Mouse (Mus musculus) brown adipose tissue, adult 24 weeks (tissue): ENCODE measurements at regions not wholly inside any gene's neighbourhood (a gene's known extent, or its start where the extent isn't known, plus 50 kb on each side); places are given as distances from the start of the nearest gene placed in this dataset.

Experiments used
- H3K27ac ChIP-seq: fragments of 200-500 bp; replicated peaks from 2 replicates; pipeline ENCODE4 v1.5.1; 2012; ENCODE audit warnings: low read depth, mild to moderate bottlenecking, low read length
- H3K4me1 ChIP-seq: fragments of 200-500 bp; 2 replicates; pipeline ENCODE4 v1.6.1; 2012; ENCODE audit warnings: low read length, mixed read lengths; ENCODE audit not compliant: control insufficient read depth, insufficient read depth, insufficient read length
- H3K4me3 ChIP-seq: fragments of 200-500 bp; 2 replicates; pipeline ENCODE4 v1.5.1; 2012; ENCODE audit warnings: low read depth, mild to moderate bottlenecking, low read length, moderate library complexity; ENCODE audit not compliant: insufficient read depth

DNA sequence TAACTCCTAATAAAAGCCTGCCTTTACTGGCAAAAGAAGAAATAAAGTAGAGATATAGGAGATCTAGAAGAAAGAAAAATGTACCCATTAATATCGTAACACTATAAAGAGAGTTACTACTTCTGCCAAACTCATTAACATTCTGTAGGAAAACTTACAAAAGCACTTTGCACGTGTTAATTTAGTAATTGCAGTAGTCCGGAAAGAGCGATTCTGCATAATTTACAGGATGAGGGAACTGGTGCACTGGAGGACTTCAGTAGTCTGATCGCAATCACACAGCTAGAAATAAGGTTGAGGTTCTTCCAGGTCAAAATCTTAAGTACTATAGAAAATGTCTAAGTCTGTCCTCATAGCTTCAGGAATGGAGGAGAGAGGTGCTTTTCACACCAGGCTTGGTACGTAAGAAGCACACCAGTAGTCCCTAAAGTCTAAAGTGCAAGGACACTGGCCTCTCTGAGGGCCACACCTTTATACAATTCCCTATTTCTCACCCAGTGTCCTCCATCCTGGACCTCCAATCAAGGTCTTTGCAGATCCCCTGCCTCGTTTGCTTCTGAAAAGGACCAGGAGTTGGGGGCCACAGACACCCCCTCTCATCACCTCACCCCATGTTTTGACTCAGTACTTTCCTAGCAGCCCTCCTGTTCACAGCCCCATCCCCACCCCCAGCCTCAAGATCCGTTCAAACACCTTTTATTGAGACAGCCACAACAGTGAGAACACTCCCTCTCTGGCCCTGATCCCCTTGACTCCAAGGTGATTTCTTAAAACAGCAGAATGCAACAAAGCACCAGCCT is 251.0 kb upstream of the Prkcq start:
- Histone ChIP-seq H3K4me3 (no peak overlapping the region), H3K27ac (no peak overlapping the region), H3K4me1 (no peaks in the 10 kb centered on the region)

DNA sequence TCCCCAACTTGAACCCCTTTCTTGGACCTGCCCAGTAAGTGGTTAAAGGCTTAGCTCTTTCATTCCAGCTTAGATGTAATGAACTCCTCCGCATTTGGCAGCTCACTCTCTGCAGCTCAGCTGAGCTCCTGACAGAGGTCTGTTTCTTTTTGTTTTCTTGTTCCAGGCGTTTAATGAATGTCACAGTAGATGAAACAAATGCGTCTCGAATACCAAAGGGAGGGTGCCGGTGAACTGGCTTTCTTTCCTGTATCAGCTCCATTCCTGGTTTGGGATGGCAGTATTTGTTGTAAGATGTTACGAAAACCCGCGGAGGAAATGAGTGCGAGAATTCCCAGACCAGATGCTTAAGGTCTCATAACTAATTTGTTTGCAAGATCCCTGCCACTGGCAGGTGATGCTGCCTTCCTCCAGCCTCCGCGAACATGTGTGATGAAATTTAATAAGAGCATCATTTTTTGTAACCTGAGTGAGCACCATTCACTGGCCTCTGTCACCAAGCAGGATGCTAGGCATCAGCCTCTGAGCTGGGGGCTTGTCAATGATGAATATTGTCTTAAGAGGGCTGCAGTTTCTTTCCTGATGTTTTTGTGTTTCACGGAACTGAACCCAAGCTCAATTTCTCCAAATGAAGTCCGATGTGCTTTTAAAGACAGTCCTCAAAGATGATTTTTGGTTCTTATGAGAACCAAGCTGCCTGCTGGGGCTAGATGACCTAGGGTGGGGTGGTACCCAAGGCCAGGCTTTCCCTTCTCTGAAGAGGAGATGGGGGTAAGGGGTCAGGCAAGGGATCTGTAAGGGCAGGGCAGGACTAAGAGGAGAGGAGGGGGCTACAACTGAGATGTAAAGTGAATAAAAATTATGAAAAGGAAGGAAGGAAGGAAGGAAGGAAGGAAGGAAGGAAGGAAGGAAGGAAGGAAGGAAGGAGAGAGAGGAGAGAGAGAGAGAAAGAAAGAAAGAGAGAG is 250.1 kb upstream of the Prkcq start:
- H3K27ac ChIP-seq = no peak overlapping the region
- no peak overlapping the region for H3K4me3 ChIP-seq
- no peaks in the 10 kb centered on the region for H3K4me1 ChIP-seq

DNA sequence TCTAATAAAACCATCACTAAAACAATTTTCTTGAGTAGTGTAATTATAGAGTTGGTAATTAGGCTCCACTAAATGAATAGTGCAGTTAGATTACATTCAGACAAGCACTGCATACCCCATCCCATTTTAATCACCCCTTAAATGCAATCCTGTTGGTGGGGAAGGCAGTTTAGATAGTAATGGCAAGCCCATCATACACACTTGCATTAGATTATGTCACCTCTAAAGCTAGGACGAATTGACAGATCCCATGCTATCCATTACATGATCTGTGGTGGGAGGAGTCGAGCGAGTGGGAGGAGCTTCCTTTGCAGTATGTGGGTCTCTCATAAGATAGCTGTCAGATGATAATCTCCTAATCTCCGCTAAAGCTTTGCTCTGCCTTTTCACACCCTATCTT is 247.9 kb upstream of the Prkcq start:
- Histone ChIP-seq H3K4me1 (no peaks in the 10 kb centered on the region), H3K4me3 (no peak overlapping the region), H3K27ac (no peak overlapping the region)

DNA sequence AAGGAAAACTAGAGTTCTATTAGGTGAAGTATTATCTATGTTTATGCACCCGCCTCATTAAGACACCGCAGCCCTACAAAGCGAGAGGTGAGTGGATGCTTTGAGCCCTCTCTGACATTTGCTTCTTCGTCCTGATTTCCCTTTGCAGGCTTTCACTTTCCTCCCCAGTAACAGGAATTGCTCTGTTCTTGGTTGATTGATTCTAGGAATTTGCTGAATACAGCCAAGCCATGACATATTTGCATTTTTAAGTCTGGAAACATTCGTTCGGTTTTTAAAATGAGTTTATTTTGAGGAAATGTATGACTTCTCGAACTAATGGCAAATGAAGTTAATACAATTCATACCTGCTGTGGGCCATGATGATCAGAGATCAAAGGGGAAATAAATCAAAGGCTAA is 246.5 kb upstream of the Prkcq start:
- no peaks in the 10 kb centered on the region for H3K4me1 ChIP-seq
- no peak overlapping the region for H3K27ac ChIP-seq
- H3K4me3 ChIP-seq = no peak overlapping the region

DNA sequence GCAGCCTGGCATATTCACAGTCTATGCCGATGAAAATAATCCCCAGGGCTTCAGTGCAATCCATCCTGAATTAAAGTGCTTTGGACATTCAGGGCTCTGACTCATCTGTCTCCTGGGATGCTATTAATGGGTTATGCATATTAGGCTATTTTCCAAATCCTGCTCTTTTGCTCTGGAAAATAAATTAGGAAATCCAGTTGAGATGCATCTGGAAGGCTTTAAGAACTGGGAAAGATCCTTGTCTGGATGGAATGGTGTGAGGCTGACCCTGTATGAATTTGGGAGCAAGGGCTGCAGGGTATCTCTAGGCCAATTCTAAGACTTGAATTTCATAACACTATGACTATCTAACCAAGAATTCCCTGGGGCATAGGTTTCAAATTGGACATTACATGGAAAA is 234.5 kb upstream of the Prkcq start:
- no peak overlapping the region for H3K4me3 ChIP-seq
- no peaks in the 10 kb centered on the region for H3K4me1 ChIP-seq
- no peak overlapping the region for H3K27ac ChIP-seq

DNA sequence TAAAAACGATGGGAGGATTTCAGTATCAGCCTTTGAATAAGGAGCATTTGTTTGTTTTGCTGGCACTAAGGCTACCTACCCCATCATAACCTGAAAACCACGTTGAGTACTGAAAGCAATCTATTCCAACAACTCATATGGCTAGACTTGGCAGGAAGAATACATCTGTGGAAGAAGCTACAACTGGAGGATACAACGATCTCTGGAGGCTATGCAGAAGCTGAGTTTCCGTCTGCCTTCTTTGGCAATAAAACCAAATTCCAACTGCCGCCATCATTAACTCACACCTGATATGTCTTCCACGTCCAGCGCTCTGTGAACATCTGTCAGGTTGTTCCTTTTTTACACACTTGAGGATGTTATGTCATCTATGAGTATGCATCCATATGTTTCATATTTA is 206.7 kb upstream of the Prkcq start:
- Histone ChIP-seq H3K27ac (no peak overlapping the region), H3K4me3 (no peak overlapping the region), H3K4me1 (no peaks in the 10 kb centered on the region)

DNA sequence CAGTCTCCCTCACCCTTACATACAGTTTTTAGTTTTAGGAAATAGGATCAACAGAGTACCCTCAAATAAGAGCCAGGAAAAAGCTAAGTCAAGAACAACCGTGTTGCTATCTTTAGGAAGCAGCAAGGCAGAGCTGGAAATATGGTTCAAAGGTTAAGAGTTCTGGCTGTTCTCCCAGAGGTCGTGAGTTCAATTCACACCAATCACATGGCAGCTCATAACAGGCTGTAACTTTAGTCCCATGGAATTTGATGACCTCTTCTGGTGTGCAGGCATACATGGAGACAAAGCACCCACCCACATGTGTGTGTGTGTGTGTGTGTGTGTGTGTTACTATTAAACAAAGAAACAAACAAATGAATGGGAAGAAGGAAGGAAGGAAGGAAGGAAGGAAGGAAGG is 205.0 kb upstream of the Prkcq start:
- no peak overlapping the region for H3K4me3 ChIP-seq
- H3K27ac ChIP-seq = no peak overlapping the region
- no peaks in the 10 kb centered on the region for H3K4me1 ChIP-seq

DNA sequence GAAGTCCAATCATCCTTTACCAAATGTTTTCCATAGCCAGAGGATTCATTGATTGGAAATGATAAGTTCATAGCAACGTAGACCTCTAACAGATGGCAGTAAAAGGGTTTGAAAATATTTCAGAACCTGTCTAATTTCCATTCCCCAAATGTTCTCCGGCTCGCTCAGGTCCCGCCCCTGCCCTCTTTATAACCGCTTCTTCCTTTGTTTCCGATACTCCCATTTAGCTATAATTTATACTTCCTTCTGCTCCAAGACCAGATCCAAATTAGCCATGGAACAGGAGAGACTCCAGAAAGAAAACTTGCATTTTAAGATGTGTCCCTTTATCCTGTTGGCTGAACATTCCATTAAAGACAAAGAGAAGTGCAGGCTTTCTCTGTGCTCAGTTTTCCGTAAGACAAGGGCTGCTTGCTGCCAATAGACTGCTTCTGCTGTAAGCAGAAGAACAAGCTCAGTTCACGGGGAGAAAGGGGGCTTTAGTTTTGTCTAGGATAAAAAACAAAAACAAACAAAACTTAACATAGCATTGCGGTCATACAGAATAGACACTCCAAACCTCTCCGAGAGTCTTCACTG is 202.7 kb upstream of the Prkcq start:
- H3K27ac ChIP-seq = no peak overlapping the region
- H3K4me1 ChIP-seq = no peaks in the 10 kb centered on the region
- no peak overlapping the region for H3K4me3 ChIP-seq

DNA sequence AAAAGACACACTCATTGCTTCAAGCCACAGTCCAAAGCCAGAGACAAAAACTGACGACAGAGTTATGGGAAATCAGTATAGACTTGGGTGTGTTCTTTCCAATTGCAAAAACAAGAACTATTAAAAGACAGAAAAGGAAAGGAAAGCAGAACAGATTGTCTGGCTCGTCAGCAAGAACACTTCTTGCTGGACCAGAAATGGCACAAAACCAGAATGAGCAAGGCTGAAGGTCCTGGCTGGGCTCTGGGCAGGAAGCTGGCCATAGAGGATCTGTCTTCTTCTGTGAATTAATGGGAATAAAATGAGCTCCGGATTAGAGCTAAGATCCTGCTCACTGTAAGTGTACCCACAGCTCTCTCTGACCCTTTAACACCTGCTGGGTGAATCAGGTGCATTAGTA is 199.9 kb upstream of the Prkcq start:
- Histone ChIP-seq H3K4me3 (no peak overlapping the region), H3K27ac (no peak overlapping the region), H3K4me1 (no peaks in the 10 kb centered on the region)

DNA sequence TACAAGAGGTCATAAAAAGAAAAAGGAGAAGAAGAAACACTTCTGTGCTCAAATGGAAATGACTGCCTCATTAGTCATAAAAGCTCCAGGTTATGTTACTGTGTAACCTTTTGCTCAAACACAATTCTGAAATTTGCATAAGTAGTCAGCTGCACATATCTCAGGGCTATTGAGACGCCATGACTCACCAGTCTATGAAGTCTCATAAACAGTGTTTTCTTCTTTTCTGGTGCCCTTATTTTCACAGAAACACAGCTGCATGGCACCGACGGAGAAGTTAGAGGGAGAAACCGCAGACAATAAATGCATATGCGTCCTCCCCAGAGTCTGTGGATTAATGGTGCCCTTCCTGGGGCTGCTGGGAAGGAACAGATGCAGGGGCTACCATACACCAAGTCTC is 193.1 kb upstream of the Prkcq start:
- no peak overlapping the region for H3K27ac ChIP-seq
- H3K4me1 ChIP-seq = no peaks in the 10 kb centered on the region
- H3K4me3 ChIP-seq = no peak overlapping the region

DNA sequence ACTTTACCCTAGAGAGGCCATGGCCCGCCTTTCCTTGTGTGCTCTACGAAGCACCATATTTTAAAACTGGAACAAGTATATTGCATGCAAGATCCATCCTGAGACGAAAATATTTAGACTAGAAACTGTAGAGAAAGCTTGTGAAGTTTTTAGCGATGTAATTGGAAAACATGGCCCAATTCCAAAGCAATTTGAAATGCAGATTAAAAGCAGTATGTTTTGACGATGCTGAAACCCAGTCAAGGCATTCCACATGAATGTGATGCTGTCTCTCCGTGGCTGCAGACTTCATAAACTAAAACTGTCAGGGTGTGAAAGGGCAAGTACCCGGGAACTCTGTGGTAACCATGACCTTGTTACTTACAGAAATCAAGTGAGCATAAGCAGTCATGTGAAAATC is 185.8 kb upstream of the Prkcq start:
- no peaks in the 10 kb centered on the region for H3K4me1 ChIP-seq
- H3K4me3 ChIP-seq = no peak overlapping the region
- H3K27ac ChIP-seq = no peak overlapping the region

DNA sequence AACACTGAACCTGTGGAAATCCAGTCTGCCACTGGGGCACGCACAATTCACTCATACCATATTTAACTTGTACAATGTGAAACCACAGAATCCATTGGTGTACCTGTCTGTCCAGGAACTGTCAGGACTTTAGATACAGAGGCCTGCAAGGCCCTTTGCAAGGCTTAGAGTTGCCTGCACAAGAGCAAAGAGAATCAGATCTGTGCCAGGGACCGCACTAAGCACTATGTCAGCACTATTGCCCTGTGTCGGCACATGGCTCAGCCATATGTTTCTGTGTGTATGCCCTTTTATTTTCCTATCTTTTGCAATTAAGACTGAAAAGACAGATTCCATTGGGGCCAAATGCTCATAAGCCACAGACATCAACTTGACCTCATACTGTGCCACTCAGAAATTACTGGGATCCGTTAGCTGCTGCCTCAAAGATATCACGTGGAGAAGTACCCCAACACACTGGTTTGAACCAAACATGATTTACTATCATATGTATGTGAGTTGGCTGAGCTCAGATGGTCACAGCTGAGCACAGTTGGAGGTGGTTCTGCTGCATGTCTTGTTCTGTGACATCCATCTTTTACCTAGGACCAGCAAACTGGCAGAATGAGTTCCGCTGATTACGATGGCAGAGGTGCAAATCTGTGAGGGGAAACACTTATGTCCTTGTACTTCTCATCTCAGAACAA is 181.7 kb upstream of the Prkcq start:
- Histone ChIP-seq H3K4me3 (no peak overlapping the region), H3K4me1 (no peaks in the 10 kb centered on the region), H3K27ac (no peak overlapping the region)

DNA sequence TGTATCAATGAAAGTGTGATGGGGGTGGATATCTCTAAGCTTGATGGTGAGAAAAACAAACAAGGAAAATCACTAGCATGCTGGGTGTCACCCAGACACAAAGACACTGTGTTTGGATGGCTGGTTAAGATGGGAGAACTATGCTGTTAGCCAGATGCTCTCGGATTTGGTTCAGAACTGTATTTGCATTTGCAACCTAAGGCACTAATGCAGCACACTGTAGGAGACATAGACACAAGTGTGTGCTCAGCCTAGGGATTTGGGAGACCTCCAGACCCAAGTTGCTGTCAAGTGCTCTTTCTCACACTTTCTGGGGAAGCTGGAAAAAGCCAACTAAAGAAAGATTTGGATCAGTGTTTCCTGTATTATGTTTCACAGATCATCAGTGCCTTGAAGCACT is 173.1 kb upstream of the Prkcq start:
- Histone ChIP-seq H3K27ac (no peak overlapping the region), H3K4me3 (no peak overlapping the region), H3K4me1 (no peaks in the 10 kb centered on the region)

DNA sequence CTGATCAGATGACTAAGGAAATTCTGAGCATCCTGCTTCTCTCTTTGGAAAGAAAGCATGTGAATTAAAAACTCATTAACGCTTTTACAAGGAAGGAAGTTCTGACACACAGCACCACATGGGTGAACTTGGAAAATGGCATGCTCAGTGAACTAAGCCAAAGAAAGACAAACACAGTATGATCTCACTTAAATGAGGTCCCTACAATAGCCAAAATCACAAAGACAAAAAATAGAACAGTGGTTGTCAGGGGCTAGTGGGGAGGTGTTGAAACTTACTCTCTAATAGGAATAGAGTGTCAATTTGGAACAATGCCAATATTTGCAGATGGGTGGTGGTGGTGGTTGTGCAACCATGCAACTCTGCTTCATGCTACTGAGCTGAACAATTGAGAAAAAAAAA is 172.7 kb upstream of the Prkcq start:
- Histone ChIP-seq H3K27ac (no peak overlapping the region), H3K4me3 (no peak overlapping the region), H3K4me1 (no peaks in the 10 kb centered on the region)

DNA sequence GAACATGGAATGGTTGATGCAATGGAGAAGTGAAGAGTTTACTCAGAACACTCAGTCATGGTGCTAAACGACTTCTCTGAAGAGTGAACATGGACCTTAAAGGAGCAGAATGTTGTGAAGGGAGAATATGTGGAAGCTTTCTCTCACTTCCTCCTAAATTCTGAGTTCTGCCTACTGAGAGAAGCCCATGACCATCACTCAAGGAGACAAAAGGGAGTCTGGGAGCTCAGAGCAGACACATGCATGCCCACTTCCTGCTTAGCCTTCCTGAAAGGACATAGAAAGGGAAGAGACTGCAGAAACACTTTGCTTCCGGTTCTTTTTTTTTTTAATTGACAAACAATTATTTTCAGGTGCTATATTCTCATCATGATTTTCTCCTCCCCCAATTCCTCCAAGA is 166.1 kb upstream of the Prkcq start:
- Histone ChIP-seq H3K4me3 (no peak overlapping the region), H3K4me1 (no peaks in the 10 kb centered on the region), H3K27ac (no peak overlapping the region)
